Mouse (Mus musculus) lung, postnatal 36 days (tissue): ENCODE data around the gene Ndufa5.

Experiments used
- DNase-seq: peaks from one replicate; pipeline ENCODE4 v3.0.0; 2022; ENCODE audit warnings: mixed read lengths

The Ndufa5 gene

GRCm38 (mm10) chr6:24527155-24528063 is at the start of gene Ndufa5:
Ndufa5 (minus strand) TSS chr6:24528013.
- peak; percentile 96 for DNase-seq

GRCm38 (mm10) chr6:24573319-24573718 is 45.5 kb upstream of the Ndufa5 start:
- no peak for DNase-seq

GRCm38 (mm10) chr6:24572431-24572830 is 44.6 kb upstream of the Ndufa5 start:
- DNase-seq, result no peak

DNA sequence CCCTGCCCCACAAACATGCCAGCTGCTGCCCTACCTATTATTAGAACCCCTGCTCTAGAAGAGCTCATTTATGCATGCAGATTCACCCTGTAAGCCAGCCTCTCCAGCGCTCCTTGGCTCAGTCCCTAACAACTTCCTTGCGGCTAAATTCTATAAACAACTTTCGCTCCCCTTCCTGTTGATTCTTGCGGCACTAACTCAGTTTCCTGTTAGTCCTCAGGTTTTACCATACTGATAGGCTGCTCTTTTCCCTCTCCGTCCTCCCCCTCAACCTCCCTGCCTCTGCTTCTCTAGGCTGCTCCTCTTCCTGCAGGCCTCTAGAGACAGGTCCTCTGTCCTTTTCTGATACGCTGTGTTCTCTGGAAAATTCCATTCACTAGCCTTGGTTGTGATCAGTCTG is 43.3 kb upstream of the Ndufa5 start:
- DNase-seq, result peak; percentile 53

GRCm38 (mm10) chr6:24570278-24570677 is 42.5 kb upstream of the Ndufa5 start:
- no peak for DNase-seq

- no peak for DNase-seq
These were observed 41.9 kb upstream of the Ndufa5 start for GRCm38 (mm10) chr6:24569711-24570110.

- no peak for DNase-seq
These were observed 41.1 kb upstream of the Ndufa5 start for GRCm38 (mm10) chr6:24568963-24569362.

DNA sequence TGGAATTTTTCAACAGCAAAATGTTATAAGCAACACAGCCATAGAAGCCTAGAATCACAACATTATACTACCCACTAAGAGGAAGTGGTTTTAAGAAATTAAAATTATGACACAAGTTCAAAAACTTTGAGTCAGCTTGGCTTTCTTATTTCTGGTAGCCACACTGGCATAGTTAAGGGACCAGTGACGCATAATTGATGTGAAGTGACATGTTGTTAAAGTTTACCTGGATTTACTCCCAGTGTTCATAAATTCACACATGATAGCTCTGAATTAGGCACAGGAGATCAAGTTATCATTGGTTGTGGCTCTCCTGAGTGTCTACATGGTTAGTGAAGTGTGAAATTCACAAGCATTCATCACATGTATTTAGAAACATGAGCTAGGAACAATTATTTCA is 37.1 kb upstream of the Ndufa5 start:
- DNase-seq, result no peak

DNA sequence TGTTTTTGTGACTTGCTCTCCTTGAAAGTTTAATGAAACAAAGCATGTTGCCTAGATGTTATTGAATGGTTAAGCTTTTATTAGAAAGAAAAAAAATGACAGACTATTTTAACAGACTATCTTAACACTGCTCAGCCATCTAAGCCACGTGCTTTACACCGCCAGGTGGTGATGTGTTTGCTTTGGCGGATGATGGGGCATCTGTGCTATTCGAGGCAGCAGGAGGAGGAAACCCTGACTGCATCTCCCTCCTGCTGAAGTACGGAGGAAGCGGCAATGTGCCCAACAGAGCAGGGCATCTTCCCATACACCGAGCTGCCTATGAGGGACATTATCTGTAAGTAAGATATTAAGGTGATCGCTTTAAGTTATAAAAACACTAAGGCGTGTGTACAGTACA is 36.3 kb upstream of the Ndufa5 start:
- no peak for DNase-seq

DNA sequence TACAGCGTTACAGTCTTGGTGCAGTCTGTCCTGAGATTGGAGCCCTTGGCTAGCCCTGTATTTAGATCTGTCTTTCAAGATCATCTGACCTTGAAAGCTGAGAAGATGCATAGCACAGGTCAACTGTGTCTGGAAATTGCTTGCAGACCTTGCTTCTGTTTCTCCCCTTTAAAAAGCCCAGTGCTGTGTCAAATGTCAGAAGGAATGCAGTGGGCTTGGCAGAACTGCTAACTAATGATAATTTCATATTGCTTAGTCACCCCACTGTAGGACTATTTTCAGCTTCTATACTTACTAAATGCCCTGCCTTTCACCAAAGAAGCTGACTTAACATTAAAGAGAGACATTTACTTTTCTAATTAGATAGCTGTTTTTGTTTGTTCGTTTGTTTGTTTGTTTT is 27.7 kb upstream of the Ndufa5 start:
- DNase-seq, result no peak

- DNase-seq, result peak; percentile 26
These were observed 26.7 kb upstream of the Ndufa5 start for GRCm38 (mm10) chr6:24554427-24555086.

DNA sequence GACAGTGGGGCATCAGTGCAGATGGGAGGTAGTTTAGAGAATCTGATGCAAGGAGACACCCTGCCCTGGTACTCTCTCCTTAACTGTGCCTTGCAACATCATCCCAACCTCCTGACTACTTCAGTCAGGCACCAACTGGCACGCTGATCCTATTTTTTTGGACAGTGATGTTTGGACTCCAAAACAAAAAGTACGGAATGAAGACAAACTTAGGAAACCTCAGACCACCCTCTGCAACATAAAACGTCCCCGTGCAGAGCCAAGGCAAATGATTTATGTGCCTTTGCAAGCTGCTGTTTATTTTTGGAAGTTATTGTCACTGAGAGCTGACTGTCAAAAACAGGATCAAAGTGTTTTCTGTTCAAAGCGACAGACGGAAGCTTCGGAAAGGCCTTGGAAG is 24.2 kb upstream of the Ndufa5 start:
- DNase-seq, result no peak

DNA sequence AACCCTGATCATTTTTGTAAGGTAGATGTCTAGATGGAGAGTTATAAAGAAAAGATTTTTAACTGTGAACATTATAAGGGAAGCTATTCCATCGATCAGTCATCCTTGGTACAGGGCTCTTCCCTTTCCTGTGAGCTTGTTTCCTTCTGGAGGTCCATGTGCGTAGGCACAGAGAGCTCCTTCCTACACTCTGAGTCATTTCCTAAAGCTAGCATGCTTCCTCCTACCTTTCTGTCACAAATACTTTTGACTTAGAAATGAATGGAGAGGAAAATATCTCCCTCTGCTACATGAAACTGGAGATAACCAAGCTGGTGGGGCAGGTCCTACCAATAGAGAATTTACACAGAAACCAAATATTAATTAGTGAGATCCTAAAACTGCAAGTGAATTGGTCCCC is 22.0 kb upstream of the Ndufa5 start:
- no peak for DNase-seq

DNA sequence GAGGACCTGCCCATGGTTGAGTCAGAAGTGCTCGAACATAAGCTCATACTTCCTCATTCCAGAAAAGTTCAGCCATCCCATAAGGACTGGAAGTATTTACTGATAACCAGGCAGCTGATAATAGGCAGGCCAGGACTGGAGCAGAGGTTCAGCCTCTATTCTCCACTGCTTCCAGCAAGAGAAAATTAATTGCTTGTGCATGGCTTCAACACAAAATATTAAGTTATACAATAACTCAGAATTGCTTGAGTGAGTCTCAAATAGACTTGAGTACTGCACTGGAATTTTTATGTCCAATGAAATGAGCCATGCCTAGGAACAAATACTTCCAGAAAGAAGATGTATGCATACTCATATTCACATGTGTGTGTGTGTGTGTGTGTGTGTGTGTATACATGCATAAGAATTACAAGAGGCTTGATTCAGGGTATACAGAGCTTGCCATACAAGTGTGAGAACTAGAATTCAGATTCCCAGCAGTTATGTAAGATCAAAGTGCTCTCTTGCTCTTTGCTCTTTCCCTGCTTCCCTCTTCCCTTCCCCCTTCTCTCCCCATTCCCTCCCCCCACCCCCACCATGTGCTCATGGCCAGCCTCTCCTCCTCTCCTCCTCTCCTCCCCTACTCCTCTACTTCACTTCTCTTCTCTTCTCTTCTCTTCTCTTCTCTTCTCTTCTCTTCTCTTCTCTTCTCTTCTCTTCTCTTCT is 19.1 kb upstream of the Ndufa5 start:
- DNase-seq, result no peak

DNA sequence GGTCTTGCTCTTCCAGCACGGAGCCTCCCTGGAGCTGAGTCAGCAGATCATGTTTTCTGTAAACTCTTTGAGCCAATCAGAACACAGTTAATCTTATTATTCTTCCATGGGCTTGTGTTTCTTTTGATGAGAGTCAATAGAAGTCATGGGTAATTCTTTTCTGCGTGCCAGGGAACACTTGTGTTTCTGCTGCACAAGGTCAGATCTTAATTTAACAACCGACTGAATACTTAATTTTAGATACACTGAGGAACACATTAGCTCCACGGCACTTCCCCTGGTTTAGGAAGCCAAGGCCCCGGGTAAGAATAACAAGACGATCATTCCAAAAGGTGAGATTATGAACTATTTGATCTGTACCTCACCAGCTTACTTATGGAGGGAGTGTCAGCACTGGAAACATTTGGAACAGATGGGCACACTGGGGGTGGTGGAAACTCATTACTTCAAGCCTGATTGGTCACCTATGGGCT is 15.3 kb upstream of the Ndufa5 start:
- DNase-seq, result no peak

DNA sequence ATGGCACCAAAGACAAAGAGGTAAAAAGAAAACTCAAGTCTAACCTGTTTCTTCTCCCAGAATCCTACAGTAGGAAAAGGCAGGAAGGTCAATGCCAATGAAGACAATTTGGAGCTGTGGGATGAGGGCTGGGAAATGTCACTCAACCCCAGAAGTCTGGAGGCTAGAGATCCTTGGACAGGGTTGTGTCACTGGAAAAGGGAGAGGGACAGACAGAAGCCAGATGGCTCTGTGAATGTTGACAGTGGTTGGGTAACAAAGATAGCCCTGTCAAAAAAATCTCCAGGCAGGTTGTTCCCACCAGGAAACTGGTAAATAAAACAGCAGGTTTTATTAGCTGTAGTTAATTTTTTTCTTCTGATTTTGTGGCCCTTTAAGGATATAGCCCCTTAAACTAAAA is 14.6 kb upstream of the Ndufa5 start:
- DNase-seq, result peak; percentile 54

- no peak for DNase-seq
These were observed 12.3 kb upstream of the Ndufa5 start for GRCm38 (mm10) chr6:24540106-24540505.

DNA sequence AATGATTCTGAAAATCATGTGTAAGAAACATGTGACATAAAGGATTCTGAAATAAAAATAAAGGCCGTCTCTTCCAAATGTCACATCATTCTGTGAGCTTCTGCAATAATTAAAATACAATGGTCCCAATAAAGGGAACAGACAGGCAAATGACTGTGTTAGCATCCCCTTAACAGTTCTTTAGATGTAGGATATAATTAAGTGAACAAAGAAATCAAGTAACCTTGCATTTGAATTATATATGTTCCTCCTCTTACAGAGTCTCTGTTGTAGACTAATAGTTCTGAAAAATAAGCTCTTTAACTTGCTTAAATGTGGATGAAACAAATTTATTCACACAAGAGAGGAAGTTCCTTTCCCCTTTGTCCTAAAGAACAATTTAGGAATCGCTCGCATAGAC is 10.6 kb upstream of the Ndufa5 start:
- no peak for DNase-seq

GRCm38 (mm10) chr6:24532804-24533203 is 5.0 kb upstream of the Ndufa5 start:
- no peak for DNase-seq

- no peak for DNase-seq
These were observed 3.1 kb upstream of the Ndufa5 start for GRCm38 (mm10) chr6:24530711-24531420.

GRCm38 (mm10) chr6:24530166-24530565 is 2.4 kb upstream of the Ndufa5 start:
- DNase-seq, result peak; percentile 83

DNA sequence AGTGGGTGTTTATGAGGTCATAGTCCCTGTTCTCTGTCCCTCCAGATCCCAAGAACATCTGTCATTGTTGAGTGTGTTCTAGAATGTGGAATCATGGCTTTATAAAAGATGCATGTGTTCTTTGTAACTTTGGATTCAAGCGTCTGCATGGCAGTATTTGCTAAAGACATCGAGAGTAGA is 141 bp upstream of the Ndufa5 start, which contains the start of gene Asb15:
Asb15 (plus strand) TSS at position 81 of the 180 bp plus-strand sequence.
- DNase-seq, result no peak

DNA sequence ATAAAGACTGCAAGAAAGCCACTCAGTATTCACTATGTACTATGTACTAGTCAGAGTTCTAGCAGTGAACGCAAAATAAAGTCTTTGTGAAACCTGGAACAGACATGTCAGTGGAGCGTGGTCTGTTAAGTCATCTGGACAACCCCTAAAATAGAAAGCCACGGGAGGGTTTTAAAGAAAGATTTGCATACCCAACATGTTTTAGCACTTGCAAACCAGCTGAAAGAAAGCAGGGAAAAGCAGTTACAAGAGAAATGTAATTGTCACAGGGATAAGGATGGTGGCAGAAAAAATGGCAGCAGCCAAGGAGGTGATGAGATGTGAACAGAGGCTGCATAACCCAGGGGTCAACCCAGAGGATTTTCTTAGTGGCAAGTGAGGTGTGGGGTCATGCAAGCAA is 2.1 kb downstream of the Ndufa5 start:
- no peak for DNase-seq
